Mouse (Mus musculus) stomach, embryonic 15.5 days (tissue): ENCODE data around the gene Clstn1. TPM values are rescaled to one million over a fixed set of nuclear protein-coding genes. Genes with fewer than 3 reads are reported as not detected.

Experiments used
- ATAC-seq: fragments of 200-750 bp; cut with Nextera tagmentation; 2 replicates; pipeline ENCODE4 v1.8.0; 2017; ENCODE audit warnings: low read depth, moderate number of reproducible peaks, moderate TSS enrichment; ENCODE audit not compliant: insufficient read depth, low FRiP score
- H3K27ac ChIP-seq: fragments of 300-500 bp; sonication (generic); 2 replicates; pipeline ENCODE4 v1.5.1; 2015; ENCODE audit warnings: mild to moderate bottlenecking, inconsistent platforms
- H3K27me3 ChIP-seq: fragments of 300-500 bp; sonication (generic); replicated peaks from 2 replicates; pipeline ENCODE4 v1.6.1; 2015; ENCODE audit warnings: inconsistent platforms
- H3K36me3 ChIP-seq: fragments of 300-500 bp; sonication (generic); 2 replicates; pipeline ENCODE4 v1.6.1; 2015; ENCODE audit warnings: inconsistent platforms
- H3K4me1 ChIP-seq: fragments of 300-500 bp; sonication (generic); 2 replicates; pipeline ENCODE4 v1.6.1; 2015; ENCODE audit warnings: inconsistent platforms
- H3K4me2 ChIP-seq: fragments of 300-500 bp; sonication (generic); 2 replicates; pipeline ENCODE4 v1.6.1; 2015; ENCODE audit warnings: mild to moderate bottlenecking, inconsistent platforms
- H3K4me3 ChIP-seq: fragments of 300-500 bp; sonication (generic); replicated peaks from 2 replicates; pipeline ENCODE4 v1.5.1; 2015; ENCODE audit warnings: inconsistent platforms
- H3K9ac ChIP-seq: fragments of 300-500 bp; sonication (generic); 2 replicates; pipeline ENCODE4 v1.6.1; 2015; ENCODE audit warnings: inconsistent platforms
- H3K9me3 ChIP-seq: fragments of 300-500 bp; sonication (generic); 2 replicates; pipeline ENCODE4 v1.6.1; 2016; ENCODE audit warnings: inconsistent platforms
- WGBS: fragments of 180-500 bp; shearing (Covaris S2); methylation state at CpG from one replicate; pipeline ENCODE4 v1.1.7; 2015; 5-methylcytosine and 5-hydroxymethylcytosine counted together
- polyA plus RNA-seq: library from polyadenylated mRNA; unstranded; fragments of >200 nt; fragmentation: Nextera tagmentation; extraction: Ambion mirVana; gene quantifications from 2 replicates; pipeline ENCODE4 v1.2.1, GENCODE M21; 2015

Gene Clstn1
- polyA plus RNA-seq, 1 experiment from 2014 or later, result 47.0 TPM

GRCm38 (mm10) chr4:149569781-149570497 is 16.3 kb upstream of the Clstn1 start:
- Histone ChIP-seq H3K9ac (no peak overlapping the region), H3K27ac (peak overlapping the region; percentile 16; the same call in 1 of the 2 replicates), H3K4me1 (peaks cover 47% of the 10 kb centered on the region), H3K4me2 (no peak overlapping the region), H3K27me3 (no peaks in the 10 kb centered on the region), H3K36me3 (no peaks in the 10 kb centered on the region), H3K9me3 (no peaks in the 10 kb centered on the region), H3K4me3 (no peak overlapping the region)
- 74% methylated on average over 6 of the region's 6 CpGs for WGBS
- ATAC-seq, result no peak

DNA sequence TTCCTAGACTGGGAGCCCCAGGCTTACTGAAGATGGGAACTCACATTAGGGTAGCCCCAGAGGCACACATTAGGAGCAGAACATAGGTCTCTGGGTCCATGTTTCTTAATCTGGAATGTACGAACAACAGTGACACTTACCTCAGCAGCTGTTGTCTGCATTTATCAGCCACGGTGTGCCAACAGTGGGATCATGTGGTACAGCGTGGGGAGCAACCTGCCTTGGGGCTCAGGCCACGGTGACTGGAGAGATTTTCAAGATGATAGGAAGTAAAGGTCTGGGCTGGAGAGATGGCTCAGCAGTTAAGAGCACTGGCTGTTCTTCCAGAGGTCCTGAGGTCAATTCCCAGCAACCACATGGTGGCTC is 15.8 kb upstream of the Clstn1 start:
- no peak overlapping the region for H3K9ac ChIP-seq
- no peak overlapping the region for H3K4me3 ChIP-seq
- H3K36me3 ChIP-seq, result no peaks in the 10 kb centered on the region
- peaks cover 42% of the 10 kb centered on the region for H3K4me1 ChIP-seq
- WGBS, result 68% methylated on average over 4 of the region's 4 CpGs
- H3K4me2 ChIP-seq, result no peak overlapping the region
- H3K27ac ChIP-seq, result no peak overlapping the region
- H3K27me3 ChIP-seq, result no peaks in the 10 kb centered on the region
- H3K9me3 ChIP-seq, result no peaks in the 10 kb centered on the region
- no peak for ATAC-seq

GRCm38 (mm10) chr4:149571209-149571608 is 15.1 kb upstream of the Clstn1 start:
- ATAC-seq, result peak; percentile 20; the same call in 1 of the 2 replicates
- Histone ChIP-seq H3K4me1 (peaks cover 42% of the 10 kb centered on the region), H3K9ac (no peak overlapping the region)

GRCm38 (mm10) chr4:149571651-149572149 is 14.6 kb upstream of the Clstn1 start:
- no peaks in the 10 kb centered on the region for H3K36me3 ChIP-seq
- no peaks in the 10 kb centered on the region for H3K27me3 ChIP-seq
- H3K27ac ChIP-seq, result peak overlapping the region; percentile 73
- H3K4me1 ChIP-seq, result peaks cover 42% of the 10 kb centered on the region
- ATAC-seq, result no peak
- 41% methylated on average over 8 of the region's 8 CpGs for WGBS
- no peaks in the 10 kb centered on the region for H3K9me3 ChIP-seq
- H3K4me2 ChIP-seq, result peak overlapping the region; percentile 4; the same call in 1 of the 2 replicates
- no peak overlapping the region for H3K4me3 ChIP-seq
- no peak overlapping the region for H3K9ac ChIP-seq

More at GRCm38 (mm10) chr4:149571209-149571608, 15.1 kb upstream of the Clstn1 start:
- no peaks in the 10 kb centered on the region for H3K27me3 ChIP-seq
- H3K9me3 ChIP-seq, result no peaks in the 10 kb centered on the region
- H3K4me3 ChIP-seq, result no peak overlapping the region
- H3K27ac ChIP-seq, result peak overlapping the region; percentile 73
- 62% methylated on average over 5 of the region's 5 CpGs for WGBS
- peak overlapping the region; percentile 4; the same call in 1 of the 2 replicates for H3K4me2 ChIP-seq
- no peaks in the 10 kb centered on the region for H3K36me3 ChIP-seq

DNA sequence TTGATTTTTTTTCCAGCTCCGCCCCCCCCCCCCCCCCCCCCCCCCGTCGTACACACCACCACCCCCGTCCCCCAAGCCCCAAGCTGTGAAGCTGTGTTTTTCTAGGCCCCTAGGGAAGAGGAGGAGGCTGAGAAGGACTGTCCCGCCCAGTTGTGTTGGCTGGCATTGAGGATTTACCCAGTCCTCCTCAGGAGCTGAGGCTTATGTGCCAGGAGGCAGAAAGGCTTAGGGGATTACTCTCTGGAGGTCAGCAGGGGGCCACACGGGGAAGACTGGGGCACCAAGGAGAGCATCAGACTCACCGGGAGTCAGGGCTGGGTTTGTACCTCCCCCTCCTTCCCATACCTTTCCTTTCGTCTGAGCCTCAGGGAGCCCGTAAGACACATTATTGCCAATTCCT is 13.8 kb upstream of the Clstn1 start:
- Histone ChIP-seq H3K9me3 (no peaks in the 10 kb centered on the region), H3K36me3 (no peaks in the 10 kb centered on the region), H3K4me1 (peaks cover 42% of the 10 kb centered on the region), H3K27me3 (no peaks in the 10 kb centered on the region), H3K4me2 (no peak overlapping the region), H3K9ac (no peak overlapping the region), H3K4me3 (no peak overlapping the region), H3K27ac (peak overlapping the region; percentile 73)
- WGBS, result 27% methylated on average over 6 of the region's 9 CpGs
- ATAC-seq, result no peak

DNA sequence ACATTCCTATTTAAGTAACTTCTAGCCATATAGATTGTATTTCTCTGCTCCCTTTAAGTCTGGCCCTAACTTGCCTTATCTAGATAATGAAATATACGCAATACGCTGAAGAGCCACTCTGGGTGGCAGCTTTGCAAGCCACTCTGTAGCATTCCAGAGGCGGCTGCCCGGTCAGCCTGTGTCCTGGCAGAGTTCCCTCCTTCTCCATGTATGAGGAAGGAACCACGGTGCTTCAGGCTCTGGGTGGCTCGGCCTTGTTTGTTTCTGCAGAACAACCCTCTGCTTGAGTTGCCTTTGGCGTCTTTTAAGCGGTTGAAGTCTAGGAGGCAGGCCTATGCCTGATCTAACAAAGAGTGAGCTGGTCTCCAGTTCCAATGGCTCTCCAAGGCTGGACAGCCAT is 13.4 kb upstream of the Clstn1 start:
- Histone ChIP-seq H3K4me3 (no peak overlapping the region), H3K9me3 (no peaks in the 10 kb centered on the region), H3K4me2 (no peak overlapping the region), H3K9ac (no peak overlapping the region), H3K36me3 (no peaks in the 10 kb centered on the region), H3K27ac (peak overlapping the region; percentile 73), H3K27me3 (no peaks in the 10 kb centered on the region), H3K4me1 (peaks cover 38% of the 10 kb centered on the region)
- 48% methylated on average over 8 of the region's 8 CpGs for WGBS
- ATAC-seq, result no peak

GRCm38 (mm10) chr4:149574391-149574821 is 11.9 kb upstream of the Clstn1 start:
- Histone ChIP-seq H3K9ac (no peak overlapping the region), H3K4me3 (no peak overlapping the region), H3K27ac (no peak overlapping the region), H3K4me2 (no peak overlapping the region), H3K36me3 (no peaks in the 10 kb centered on the region), H3K9me3 (no peaks in the 10 kb centered on the region), H3K27me3 (no peaks in the 10 kb centered on the region), H3K4me1 (peaks cover 32% of the 10 kb centered on the region)
- ATAC-seq, result no peak
- 61% methylated on average over 14 of the region's 14 CpGs for WGBS

DNA sequence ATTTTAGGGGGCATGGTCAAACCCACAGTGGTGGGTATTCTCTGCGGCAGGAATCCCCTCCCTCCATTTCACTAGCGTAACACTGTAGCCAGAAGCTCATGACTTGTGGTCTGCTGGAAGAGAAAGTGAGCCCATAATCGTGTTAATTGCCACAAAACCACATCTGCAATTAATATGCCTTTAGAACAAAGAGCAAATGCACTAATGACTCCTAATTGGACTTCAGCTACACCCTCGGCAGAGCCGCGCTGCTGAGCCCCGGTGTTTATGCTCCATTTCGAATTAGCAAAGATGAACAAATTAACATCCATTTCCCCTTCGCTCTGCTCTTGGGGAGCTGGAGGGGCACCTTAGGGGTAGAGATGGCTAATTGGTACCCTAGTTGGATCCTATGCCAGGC is 10.2 kb upstream of the Clstn1 start:
- no peak overlapping the region for H3K9ac ChIP-seq
- 80% methylated on average over 9 of the region's 9 CpGs for WGBS
- ATAC-seq, result no peak
- peaks cover 20% of the 10 kb centered on the region for H3K4me1 ChIP-seq
- H3K27me3 ChIP-seq, result no peaks in the 10 kb centered on the region
- H3K4me2 ChIP-seq, result no peak overlapping the region
- no peak overlapping the region for H3K27ac ChIP-seq
- no peak overlapping the region for H3K4me3 ChIP-seq
- no peaks in the 10 kb centered on the region for H3K36me3 ChIP-seq
- H3K9me3 ChIP-seq, result no peaks in the 10 kb centered on the region

DNA sequence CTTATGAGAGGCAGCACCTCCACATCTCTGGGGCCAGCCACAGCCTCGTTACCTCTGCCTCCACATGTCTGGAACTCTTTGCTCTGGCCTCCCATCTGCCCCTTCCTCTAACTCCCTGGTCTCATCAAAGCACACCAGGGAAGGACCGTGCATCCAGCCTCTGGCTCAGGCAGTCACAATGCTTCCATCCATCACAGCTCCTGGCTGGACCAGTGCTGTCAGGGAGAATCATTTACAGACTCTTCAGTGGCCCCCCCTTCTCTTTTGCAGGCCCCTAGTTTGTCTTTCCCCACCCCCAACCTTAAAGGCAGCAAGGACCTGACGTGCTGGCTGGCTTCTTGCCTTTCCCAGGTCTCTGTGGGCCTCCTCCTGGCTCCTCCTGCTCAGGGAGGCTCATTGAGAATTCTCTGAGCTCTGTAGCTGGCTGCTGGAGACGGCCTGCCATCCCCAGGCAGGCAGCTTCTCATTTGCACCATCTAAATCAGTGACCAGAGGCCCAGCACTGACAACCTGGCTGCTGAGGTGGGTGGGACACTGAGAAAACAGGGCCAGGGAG is 9.2 kb upstream of the Clstn1 start:
- no peaks in the 10 kb centered on the region for H3K27me3 ChIP-seq
- WGBS, result 15% methylated on average over 4 of the region's 4 CpGs
- H3K4me2 ChIP-seq, result no peak overlapping the region
- ATAC-seq, result no peak
- H3K4me1 ChIP-seq, result peaks cover 10% of the 10 kb centered on the region; the same call in 1 of the 2 replicates
- no peaks in the 10 kb centered on the region for H3K9me3 ChIP-seq
- no peak overlapping the region for H3K27ac ChIP-seq
- H3K4me3 ChIP-seq, result no peak overlapping the region
- H3K36me3 ChIP-seq, result no peaks in the 10 kb centered on the region
- no peak overlapping the region for H3K9ac ChIP-seq

DNA sequence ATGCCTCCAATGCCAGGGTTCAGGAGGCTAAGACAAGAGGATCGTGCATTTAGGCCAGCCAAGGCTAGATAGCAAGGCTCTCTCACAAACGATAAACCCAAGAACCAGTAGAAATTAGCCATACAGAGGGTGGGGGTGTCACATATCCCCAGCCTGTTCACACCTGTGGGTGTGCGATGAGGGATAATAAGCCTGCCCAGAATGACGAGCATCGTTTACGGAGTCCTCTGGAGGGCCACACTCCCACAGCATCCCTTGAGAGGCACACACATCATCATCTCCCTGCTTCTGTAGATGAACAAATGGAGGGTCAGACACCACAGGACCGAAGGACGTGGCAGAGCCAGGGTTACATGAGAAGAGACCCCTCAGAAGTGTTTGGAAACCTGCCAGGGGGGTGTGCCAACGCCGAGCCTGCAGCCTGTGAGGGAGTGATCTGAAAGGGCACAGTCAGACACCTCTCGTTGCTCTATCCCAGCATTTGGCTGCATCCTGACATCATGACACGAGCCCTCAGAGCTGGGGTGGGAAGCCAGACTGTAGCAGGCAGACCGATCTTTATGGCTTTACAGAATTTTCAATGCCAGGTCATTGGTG is 8.1 kb upstream of the Clstn1 start:
- Histone ChIP-seq H3K9ac (no peak overlapping the region), H3K4me3 (no peak overlapping the region), H3K9me3 (no peaks in the 10 kb centered on the region), H3K36me3 (no peaks in the 10 kb centered on the region), H3K4me1 (0 out of 2 replicates have a peak, but pooled peaks cover 1% of the 10 kb centered on the region), H3K4me2 (no peak overlapping the region), H3K27ac (no peak overlapping the region), H3K27me3 (no peaks in the 10 kb centered on the region)
- no peak for ATAC-seq
- WGBS, result 68% methylated on average over 13 of the region's 13 CpGs

DNA sequence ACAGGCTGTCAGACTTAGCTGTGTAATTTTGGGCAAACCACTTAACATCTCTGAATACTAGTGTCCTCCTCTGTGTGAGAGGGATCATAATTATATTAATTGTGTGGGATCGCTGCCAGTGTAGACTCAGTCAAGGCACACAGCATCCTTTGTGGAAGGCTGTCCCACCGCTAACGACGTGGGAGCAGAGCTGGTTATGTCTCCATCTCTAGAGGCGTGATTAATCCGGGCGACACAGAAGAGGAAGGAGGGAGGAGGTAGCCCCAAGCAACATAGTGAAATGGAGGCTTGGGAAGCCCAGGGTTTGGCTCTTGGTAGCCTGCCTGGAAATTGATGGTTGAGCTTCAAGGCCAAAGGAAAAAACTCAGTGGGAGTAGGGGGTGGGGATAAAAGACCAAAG is 7.4 kb upstream of the Clstn1 start:
- Histone ChIP-seq H3K36me3 (no peaks in the 10 kb centered on the region), H3K9ac (no peak overlapping the region), H3K9me3 (no peaks in the 10 kb centered on the region), H3K4me3 (no peak overlapping the region), H3K4me1 (no peaks in the 10 kb centered on the region), H3K4me2 (no peak overlapping the region), H3K27ac (no peak overlapping the region), H3K27me3 (no peaks in the 10 kb centered on the region)
- no peak for ATAC-seq
- WGBS, result 58% methylated on average over 7 of the region's 7 CpGs

- H3K36me3 ChIP-seq, result no peaks in the 10 kb centered on the region
- no peak for ATAC-seq
- H3K9ac ChIP-seq, result no peak overlapping the region
- no peak overlapping the region for H3K4me2 ChIP-seq
- 79% methylated on average over 8 of the region's 8 CpGs for WGBS
- H3K27me3 ChIP-seq, result peaks cover 18% of the 10 kb centered on the region
- H3K4me1 ChIP-seq, result peaks cover 9% of the 10 kb centered on the region; the same call in 1 of the 2 replicates
- H3K9me3 ChIP-seq, result no peaks in the 10 kb centered on the region
- H3K27ac ChIP-seq, result no peak overlapping the region
- no peak overlapping the region for H3K4me3 ChIP-seq
Measured at GRCm38 (mm10) chr4:149585236-149585635, 1.0 kb upstream of the Clstn1 start.
